9 mouse cellular contexts compared by ENCODE assay signal in the genomic region with DNA sequence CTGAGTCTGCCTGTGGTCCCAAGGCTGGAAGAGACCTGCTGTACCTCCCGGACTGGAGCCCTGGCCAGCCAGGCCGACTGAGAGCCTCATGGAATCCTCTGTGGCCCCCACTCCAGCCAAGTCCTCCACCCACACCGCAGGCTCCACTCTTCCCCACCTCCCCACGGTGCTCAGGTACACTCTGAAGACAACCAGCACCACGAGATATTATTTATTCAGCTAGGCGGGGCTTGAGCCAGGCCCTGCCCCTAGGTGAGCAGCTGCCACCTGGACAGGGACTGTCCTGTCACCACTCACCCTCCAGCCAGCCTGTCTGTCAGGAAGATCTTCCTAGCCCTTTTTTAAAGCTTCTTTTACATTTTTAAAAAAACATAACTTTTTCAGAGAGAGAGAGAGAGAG. TPM values are rescaled to one million over a fixed set of nuclear protein-coding genes. Genes with fewer than 3 reads are reported as not detected.
DNase-seq lines count a peak whose midpoint lies in the region; ATAC-seq lines count a peak whose summit lies in the region.
"Had no signal": no experiment of that assay in that cellular context is flagged by ENCODE, and none has a peak within 500 bp of the region (broad histone marks: within the 10 kb centered on the region; RNA-seq: fewer than 3 reads in every experiment).

No protein-coding gene starts in this region.

- H3K4me3 ChIP-seq in lung, embryonic 16.5 days (ENCODE audit: low read length) = peak overlapping the region; percentile 78
- peak overlapping the region; percentile 72 for H3K4me3 ChIP-seq in embryonic facial prominence, embryonic 13.5 days

- H3K9ac ChIP-seq in lung, embryonic 16.5 days (ENCODE audit: low read length) = peak overlapping the region; percentile 50; the same call in 1 of the 2 replicates
- peak overlapping the region; percentile 54; the same call in 1 of the 2 replicates for H3K9ac ChIP-seq in embryonic facial prominence, embryonic 13.5 days

- no peaks in the 10 kb centered on the region for H3K9me3 ChIP-seq in lung, embryonic 16.5 days (ENCODE audit: control insufficient read depth, low read length)
- no peaks in the 10 kb centered on the region for H3K9me3 ChIP-seq in embryonic facial prominence, embryonic 13.5 days

- peaks cover 7% of the 10 kb centered on the region for H3K4me1 ChIP-seq in lung, embryonic 16.5 days (replicated peaks; ENCODE audit: control insufficient read depth, insufficient read depth, low read length)
- peaks cover 12% of the 10 kb centered on the region for H3K4me1 ChIP-seq in embryonic facial prominence, embryonic 13.5 days

- no peak for DNase-seq in lung, postnatal 4 days
- peak; percentile 26 for DNase-seq in induced T-regulatory cell, adult 2 months (ENCODE audit: low read depth)
- no peak for DNase-seq in frontal cortex, adult 2 months (ENCODE audit: extremely low spot score in 1 of 2, low spot score in 1 of 2)
- no peak for DNase-seq in gastrocnemius, postnatal 10 days
- DNase-seq in lung, postnatal 10 days = no peak
- DNase-seq: adrenal gland, adult 2 months had no signal

- peak; percentile 37 for ATAC-seq in lung, embryonic 16.5 days (ENCODE audit: low read depth)
- ATAC-seq in embryonic facial prominence, embryonic 13.5 days (ENCODE audit: insufficient number of reproducible peaks, insufficient read depth, low FRiP score, low TSS enrichment, low read depth) = no peak
- 0 out of 2 replicates have a peak, but pooled peaks have one; percentile 13 for ATAC-seq in monocyte, adult 5-6 weeks (replicated peaks; ENCODE audit: insufficient number of reproducible peaks, low FRiP score, low TSS enrichment, poor library complexity, severe bottlenecking)

- H3K4me2 ChIP-seq in lung, embryonic 16.5 days (ENCODE audit: low read depth, low read length) = peak overlapping the region; percentile 65
- peak overlapping the region; percentile 75 for H3K4me2 ChIP-seq in embryonic facial prominence, embryonic 13.5 days

- H3K27me3 ChIP-seq in lung, embryonic 16.5 days (ENCODE audit: control insufficient read depth, insufficient read depth, low read depth, low read length) = no peaks in the 10 kb centered on the region
- H3K27me3 ChIP-seq in embryonic facial prominence, embryonic 13.5 days = no peaks in the 10 kb centered on the region

- no peaks in the 10 kb centered on the region; the same call in 1 of the 2 replicates for H3K36me3 ChIP-seq in lung, embryonic 16.5 days (ENCODE audit: control insufficient read depth, insufficient read depth, low read length)
- peaks cover 24% of the 10 kb centered on the region; the same call in 1 of the 2 replicates for H3K36me3 ChIP-seq in embryonic facial prominence, embryonic 13.5 days

- H3K27ac ChIP-seq in lung, embryonic 16.5 days (ENCODE audit: low read length) = no peak overlapping the region
- no peak overlapping the region for H3K27ac ChIP-seq in embryonic facial prominence, embryonic 13.5 days

- WGBS in lung, embryonic 16.5 days = 58% methylated on average over 6 of the region's 6 CpGs
- WGBS in embryonic facial prominence, embryonic 13.5 days = 76% methylated on average over 6 of the region's 6 CpGs

RNA-seq across cellular contexts. Expression of a gene that starts 1.1 kb away (rescaled TPM):
- 82.3 and 87.8 TPM in 2 replicates for polyA plus RNA-seq in lung, embryonic 16.5 days (2015; fragmentation: Nextera tagmentation; extraction: Ambion mirVana)
- 73.8 and 77.4 TPM in 2 replicates for polyA plus RNA-seq in embryonic facial prominence, embryonic 13.5 days (2015; fragmentation: Nextera tagmentation; extraction: Ambion mirVana)
- total RNA-seq in monocyte, adult 5-6 weeks (2017) = 0.19 to 1.6 TPM in 2 of 3 replicates, not detected in the other
- 0.92 and 1.4 TPM in 2 replicates for polyA plus RNA-seq in frontal cortex, adult 2 months (2012; rRNA removed)
- total RNA-seq in gastrocnemius, postnatal 10 days (2021) = 1 to 10 TPM; 3.8 to 6.3 TPM
- polyA plus RNA-seq: adrenal gland, adult 2 months had no signal

Comparison
In these comparisons a context has a peak if more than half of its experiments do, and no peak if none do; other contexts are left out.
1. RNA of a gene that starts 1.1 kb away (polyA plus RNA-seq): 82.3 to 87.8 TPM in lung, embryonic 16.5 days and 73.8 to 77.4 TPM in embryonic facial prominence, embryonic 13.5 days; 0.92 to 1.4 TPM in frontal cortex, adult 2 months; every median in the first group is over 10 times any median in the second.